Mouse (Mus musculus) G1E (cell line): ENCODE measurements around the gene Pfkp. TPM values are rescaled to one million over a fixed set of nuclear protein-coding genes. Genes with fewer than 3 reads are reported as not detected.

Experiments used
- ATAC-seq: 2 replicates; pipeline ENCODE4 v1.8.0; 2016; ENCODE audit warnings: mild to moderate bottlenecking; ENCODE audit not compliant: insufficient number of reproducible peaks, poor library complexity, low FRiP score, severe bottlenecking; ENCODE audit errors: extremely low read depth
- DNase-seq: peaks from one replicate; pipeline ENCODE4 v3.0.0; 2012; ENCODE audit warnings: low spot score
- H3K27me3 ChIP-seq: 2 replicates; pipeline ENCODE4 v1.6.1; 2012; ENCODE audit warnings: mild to moderate bottlenecking, low read length, inconsistent platforms; ENCODE audit not compliant: insufficient read depth
- H3K36me3 ChIP-seq: replicated peaks from 2 replicates; pipeline ENCODE3; 2012; ENCODE audit warnings: mild to moderate bottlenecking, inconsistent platforms
- H3K4me1 ChIP-seq: 2 replicates; pipeline ENCODE4 v1.6.1; 2012; ENCODE audit warnings: low read depth, low read length, inconsistent platforms, mixed read lengths; ENCODE audit not compliant: insufficient read depth
- H3K4me3 ChIP-seq: 2 replicates; pipeline ENCODE4 v1.5.1; 2012; ENCODE audit warnings: low read depth, mild to moderate bottlenecking, inconsistent platforms, low read length, moderate library complexity, mixed read lengths
- H3K9me3 ChIP-seq: replicated peaks from 2 replicates; pipeline ENCODE4 v1.6.1; 2012; ENCODE audit warnings: inconsistent platforms
- CTCF ChIP-seq: IDR thresholded peaks from 2 replicates; pipeline ENCODE4 v1.5.1; 2012; ENCODE audit warnings: low read depth, low read length, inconsistent platforms, mixed read lengths
- GATA1 ChIP-seq: IDR thresholded peaks from 2 replicates; pipeline ENCODE4 v1.6.1; 2012; ENCODE audit warnings: borderline replicate concordance, low read length, inconsistent platforms, mixed read lengths
- GATA2 ChIP-seq: IDR thresholded peaks from 2 replicates; pipeline ENCODE4 v1.6.1; 2012; ENCODE audit warnings: low read depth, low read length, inconsistent platforms, borderline replicate concordance
- POLR2AphosphoS5 ChIP-seq: IDR thresholded peaks from 2 replicates; pipeline ENCODE4 v1.6.1; 2012; ENCODE audit warnings: low read depth, low read length, inconsistent platforms; ENCODE audit not compliant: insufficient replicate concordance
- TAL1 ChIP-seq: conservative IDR thresholded peaks from 2 replicates; pipeline ENCODE4 v1.6.1; 2012; ENCODE audit warnings: low read depth, low read length, inconsistent platforms, mixed read lengths
- polyA plus RNA-seq: library from polyadenylated mRNA; stranded (reverse); fragments of >175 nt; gene quantifications from 2 replicates; pipeline ENCODE4 v1.2.3, GENCODE M21; 2012
- total RNA-seq, 2 experiments: library from RNA; stranded (forward) in 1 of 2; stranded (reverse) in 1 of 2; fragments of 200-1000 nt in 1 of 2; fragments of >200 nt in 1 of 2; fragmentation: Nextera tagmentation in 1 of 2; gene quantifications; 2 replicates each; pipeline ENCODE4 v1.2.3; 2014 to 2017

The Pfkp gene
- total and polyA plus RNA-seq, 3 experiments, result 96.4 to 287 (median 138) TPM

DNA sequence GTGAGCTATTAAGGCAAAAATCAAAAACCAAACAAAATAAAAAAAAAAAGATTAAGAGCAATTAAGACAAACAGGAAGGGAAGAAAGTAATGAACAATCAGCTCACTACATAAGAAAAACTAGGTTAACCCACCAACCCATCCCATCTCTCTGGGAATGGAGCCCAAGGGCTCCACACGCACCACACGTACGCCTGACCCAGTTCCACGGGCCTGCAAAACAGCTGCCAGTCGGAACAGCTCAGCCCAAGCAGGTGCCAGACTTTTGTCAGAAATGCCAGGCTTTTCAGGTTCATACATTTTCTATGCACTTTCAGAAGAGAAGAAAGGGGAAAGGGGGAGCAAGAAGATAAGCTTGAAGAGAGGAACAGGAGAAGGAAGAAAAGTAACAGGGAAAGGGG, 17.9 kb downstream of the Pfkp start:
- TF ChIP-seq CTCF (no peak), GATA2 (no peak), GATA1 (no peak), TAL1 (no peak), POLR2AphosphoS5 (no peak)
- no peaks in the 10 kb centered on the region for H3K9me3 ChIP-seq
- H3K27me3 ChIP-seq, result no peaks in the 10 kb centered on the region
- DNase-seq (no peak), ATAC-seq (no peak)
- no peak overlapping the region for H3K4me3 ChIP-seq
- H3K36me3 ChIP-seq, result peaks cover 94% of the 10 kb centered on the region
- H3K4me1 ChIP-seq, result peaks cover 53% of the 10 kb centered on the region

GRCm38 (mm10) chr13:6629927-6630326, 18.6 kb downstream of the Pfkp start:
- H3K36me3 ChIP-seq, result peaks cover 94% of the 10 kb centered on the region
- H3K4me1 ChIP-seq, result peaks cover 55% of the 10 kb centered on the region
- no peak overlapping the region for H3K4me3 ChIP-seq
- H3K27me3 ChIP-seq, result no peaks in the 10 kb centered on the region
- TF ChIP-seq GATA1 (no peak), CTCF (no peak), GATA2 (no peak), POLR2AphosphoS5 (no peak), TAL1 (no peak)
- no peak for ATAC-seq
- DNase-seq, result no peak
- H3K9me3 ChIP-seq, result no peaks in the 10 kb centered on the region

DNA sequence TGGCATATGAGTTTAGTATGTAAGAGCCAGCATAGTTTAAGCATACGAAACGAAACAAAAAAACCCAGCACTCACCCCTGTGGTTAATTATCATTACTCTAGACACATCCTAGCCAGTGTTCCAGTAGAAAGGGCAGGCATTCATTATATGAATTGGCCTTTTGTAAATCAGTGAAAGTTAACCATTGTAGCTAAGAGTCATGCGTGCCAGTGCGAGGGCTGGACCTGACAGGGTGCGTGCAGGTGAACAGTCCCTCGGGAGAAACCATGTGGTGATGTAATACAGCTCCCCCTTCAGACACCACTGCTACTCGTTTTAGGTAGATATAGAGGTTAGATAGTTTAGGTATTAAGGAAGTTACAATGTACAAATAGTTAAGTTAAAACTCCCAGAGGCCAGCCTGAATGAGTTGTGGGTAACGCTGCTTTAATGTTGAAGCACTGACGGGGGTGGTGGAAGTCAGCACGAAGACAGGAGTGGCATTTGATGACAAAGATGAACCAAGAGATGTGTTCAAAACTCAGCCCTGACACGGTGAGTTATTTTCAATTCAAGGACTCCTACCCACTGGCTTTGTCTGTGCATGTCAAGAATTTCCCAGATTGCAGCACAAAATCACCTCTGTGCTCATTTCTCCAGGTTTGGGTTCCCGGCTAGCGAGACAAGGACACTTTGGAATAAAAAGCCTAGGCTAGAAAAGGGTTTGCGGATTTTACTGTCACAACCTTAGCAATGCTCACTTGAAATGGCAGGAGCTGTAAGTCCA, 19.4 kb downstream of the Pfkp start:
- Histone ChIP-seq H3K4me3 (no peak overlapping the region), H3K9me3 (no peaks in the 10 kb centered on the region), H3K27me3 (no peaks in the 10 kb centered on the region), H3K4me1 (peaks cover 58% of the 10 kb centered on the region), H3K36me3 (peaks cover 94% of the 10 kb centered on the region)
- ATAC-seq, result no peak
- no peak for DNase-seq
- TF ChIP-seq TAL1, result no peak
- no peak for TF ChIP-seq GATA1
- no peak for TF ChIP-seq GATA2
- TF ChIP-seq CTCF, result no peak
- TF ChIP-seq POLR2AphosphoS5, result no peak

DNA sequence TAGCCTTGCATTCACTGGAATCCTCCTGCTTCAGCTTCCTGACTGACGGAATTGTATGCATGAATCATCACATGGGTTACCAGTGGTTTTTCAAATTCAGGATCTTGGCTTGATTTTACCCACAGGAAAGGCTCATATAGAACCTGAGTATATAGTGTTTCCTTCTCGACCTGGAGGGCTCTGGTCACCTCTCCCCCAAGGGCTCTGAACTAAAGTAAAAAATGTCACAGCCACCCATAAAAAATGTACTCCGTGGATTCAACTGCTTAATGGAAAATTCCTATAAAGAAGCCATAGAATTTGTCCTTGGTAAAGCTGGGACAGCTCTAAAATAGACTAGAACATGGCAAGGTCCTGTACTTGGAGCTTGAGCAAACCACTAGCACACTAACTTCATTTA, 20.3 kb downstream of the Pfkp start:
- peaks cover 94% of the 10 kb centered on the region for H3K36me3 ChIP-seq
- TF ChIP-seq CTCF (no peak), GATA2 (no peak), POLR2AphosphoS5 (no peak), GATA1 (no peak)
- no peak for DNase-seq
- ATAC-seq, result no peak
- no peak overlapping the region for H3K4me3 ChIP-seq
- no peaks in the 10 kb centered on the region for H3K27me3 ChIP-seq
- peaks cover 50% of the 10 kb centered on the region for H3K4me1 ChIP-seq
- H3K9me3 ChIP-seq, result no peaks in the 10 kb centered on the region

GRCm38 (mm10) chr13:6627352-6627751, 21.2 kb downstream of the Pfkp start:
- peaks cover 94% of the 10 kb centered on the region for H3K36me3 ChIP-seq
- peaks cover 42% of the 10 kb centered on the region for H3K4me1 ChIP-seq
- no peak for TF ChIP-seq GATA1
- TF ChIP-seq GATA2, result no peak
- TF ChIP-seq POLR2AphosphoS5, result no peak
- TF ChIP-seq CTCF, result no peak
- no peak for TF ChIP-seq TAL1
- DNase-seq, result no peak
- H3K27me3 ChIP-seq, result no peaks in the 10 kb centered on the region
- no peak overlapping the region for H3K4me3 ChIP-seq
- H3K9me3 ChIP-seq, result no peaks in the 10 kb centered on the region
- ATAC-seq, result no peak

GRCm38 (mm10) chr13:6626508-6627114, 22.0 kb downstream of the Pfkp start:
- ATAC-seq, result no peak
- TF ChIP-seq CTCF (no peak), TAL1 (no peak), GATA1 (no peak), GATA2 (no peak), POLR2AphosphoS5 (no peak)
- H3K4me1 ChIP-seq, result peaks cover 34% of the 10 kb centered on the region
- H3K9me3 ChIP-seq, result no peaks in the 10 kb centered on the region
- no peak for DNase-seq
- H3K4me3 ChIP-seq, result no peak overlapping the region
- H3K36me3 ChIP-seq, result peaks cover 94% of the 10 kb centered on the region
- no peaks in the 10 kb centered on the region for H3K27me3 ChIP-seq
